Mouse (Mus musculus): ENCODE data around the gene Trim33. TPM values are rescaled to one million over a fixed set of nuclear protein-coding genes. Genes with fewer than 3 reads are reported as not detected.

Gene Trim33
- polyA plus RNA-seq, 1 experiment from 2014 or later: 38.4 TPM

DNA sequence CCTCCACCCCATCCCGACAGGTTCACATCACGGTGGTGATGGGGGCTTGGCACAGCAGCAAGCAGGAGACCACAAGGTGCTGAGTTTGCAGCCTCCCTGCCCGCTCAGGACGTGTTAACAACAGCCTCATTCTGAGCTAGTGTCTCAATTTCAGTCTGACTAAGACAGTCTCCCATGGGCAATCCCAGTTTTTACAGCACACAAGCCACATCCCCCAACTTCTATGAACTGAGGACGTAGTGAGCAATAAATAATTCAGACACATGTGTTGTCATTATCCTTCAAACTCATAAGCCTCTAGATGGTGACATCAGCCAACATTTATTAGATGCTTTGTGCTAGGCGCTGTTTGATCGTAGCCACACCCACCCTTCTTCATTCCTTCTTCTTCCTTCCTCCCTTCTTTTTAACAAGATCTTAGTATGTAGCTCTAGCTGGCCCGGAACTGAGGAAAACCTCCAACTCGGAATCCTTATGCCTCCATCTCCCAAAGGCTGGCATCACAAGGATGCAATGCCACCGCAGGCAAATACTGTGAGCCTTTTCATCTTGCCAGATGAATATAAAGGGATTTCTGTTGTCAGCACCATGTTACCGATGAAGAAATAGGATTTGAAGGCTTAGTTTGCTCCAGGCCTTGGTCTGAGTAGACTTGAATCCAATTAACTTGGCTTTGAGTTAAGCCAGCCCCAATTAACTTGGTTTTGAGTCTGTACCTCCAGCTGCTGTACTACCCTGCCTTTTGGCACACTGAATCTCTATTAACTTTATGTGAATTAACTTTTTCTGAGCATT, 88.3 kb downstream of the Trim33 start:
- Histone ChIP-seq H3K4me1 (replicated peaks) (peaks cover 5% of the 10 kb centered on the region; the same call in 1 of the 2 replicates), H3K4me3 (replicated peaks) (no peak overlapping the region), H3K27ac (peak overlapping the region; percentile 54; the same call in 1 of the 2 replicates), H3K9ac (replicated peaks) (no peak overlapping the region), H3K4me2 (replicated peaks) (no peak overlapping the region), H3K36me3 (no peaks in the 10 kb centered on the region), H3K27me3 (no peaks in the 10 kb centered on the region), H3K9me3 (no peaks in the 10 kb centered on the region)
- 74% methylated on average over 11 of the region's 11 CpGs for WGBS
- peak; percentile 62 for ATAC-seq

DNA sequence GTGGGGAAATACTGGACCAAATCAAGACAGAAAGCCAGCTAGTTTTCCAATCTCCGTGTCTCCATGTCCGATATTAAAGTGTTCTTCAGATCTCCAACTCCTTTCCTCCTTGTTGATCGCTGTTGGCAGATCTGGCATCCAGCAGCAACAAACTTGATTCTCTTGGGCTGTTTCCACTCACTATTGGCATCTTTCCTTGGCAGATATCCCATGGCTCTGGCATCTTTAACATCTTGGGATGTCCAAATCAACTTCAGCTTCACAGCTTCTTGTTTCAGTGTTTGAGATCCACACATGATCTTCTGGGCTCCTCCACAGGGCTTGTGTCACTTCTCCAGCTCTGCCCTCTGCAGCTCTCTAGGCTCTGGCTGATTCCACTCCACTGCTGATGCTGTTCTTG, 89.6 kb downstream of the Trim33 start:
- 95% methylated on average over 3 of the region's 3 CpGs for WGBS
- Histone ChIP-seq H3K27ac (no peak overlapping the region), H3K27me3 (no peaks in the 10 kb centered on the region), H3K4me1 (replicated peaks) (peaks cover 5% of the 10 kb centered on the region; the same call in 1 of the 2 replicates), H3K36me3 (no peaks in the 10 kb centered on the region), H3K9me3 (no peaks in the 10 kb centered on the region), H3K9ac (replicated peaks) (no peak overlapping the region), H3K4me2 (replicated peaks) (no peak overlapping the region), H3K4me3 (replicated peaks) (no peak overlapping the region)
- no peak for ATAC-seq

DNA sequence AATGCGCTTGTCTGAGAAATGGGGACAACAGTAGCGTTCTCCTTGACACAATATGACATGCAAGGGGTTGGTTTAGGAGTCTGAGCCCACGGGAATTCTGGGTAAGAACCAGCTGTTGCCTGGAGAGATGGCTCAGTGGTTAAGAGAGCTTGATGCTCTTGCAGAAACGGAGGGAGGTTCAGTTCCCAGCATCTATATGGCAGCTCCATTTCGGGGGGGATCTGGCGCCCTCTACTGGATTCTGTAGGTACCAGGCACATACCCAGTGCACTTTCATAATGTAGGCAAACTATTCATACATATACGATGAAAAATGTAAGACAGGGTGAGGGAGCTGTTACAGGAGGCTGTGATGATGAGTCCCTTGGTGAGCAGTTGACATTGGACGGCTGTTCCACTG, 94.9 kb downstream of the Trim33 start:
- Histone ChIP-seq H3K9me3 (no peaks in the 10 kb centered on the region), H3K4me1 (replicated peaks) (no peaks in the 10 kb centered on the region)

DNA sequence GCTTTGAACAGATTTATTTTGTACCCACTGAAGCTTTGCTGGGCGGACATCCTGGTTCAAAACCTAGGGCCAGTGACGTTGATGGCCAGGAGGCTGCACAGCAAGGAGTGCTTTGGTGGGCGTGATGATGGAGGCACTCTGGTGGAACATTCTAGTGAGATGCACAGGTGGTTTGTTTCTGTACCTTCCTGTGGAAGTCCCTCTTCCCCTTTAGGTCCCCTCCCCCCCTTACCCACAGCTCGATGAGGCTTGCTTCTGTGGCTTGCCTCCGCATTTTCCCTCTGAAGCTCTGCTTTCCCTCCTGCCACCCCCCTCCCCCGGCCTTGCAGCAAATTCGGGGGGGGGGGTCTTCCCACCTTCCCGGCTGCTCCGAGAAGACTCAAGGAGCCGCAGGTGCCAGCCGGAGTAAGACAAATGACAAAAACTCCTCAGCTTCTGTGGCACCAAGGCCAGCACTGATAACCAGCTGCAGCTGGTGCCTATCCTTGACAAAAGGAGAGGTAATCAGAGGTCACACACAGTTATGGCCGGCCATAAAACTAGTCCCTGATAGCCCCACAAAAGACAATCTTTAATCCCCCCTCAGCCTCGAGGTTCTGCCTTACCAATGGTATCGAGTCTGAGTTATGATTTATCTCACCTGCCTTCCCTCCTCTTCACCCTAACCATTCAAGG, 96.2 kb downstream of the Trim33 start:
- WGBS: 67% methylated on average over 13 of the region's 14 CpGs
- no peak overlapping the region for H3K4me3 ChIP-seq (replicated peaks)
- no peak overlapping the region for H3K4me2 ChIP-seq (replicated peaks)
- no peaks in the 10 kb centered on the region for H3K36me3 ChIP-seq
- ATAC-seq: no peak
- no peaks in the 10 kb centered on the region for H3K9me3 ChIP-seq
- no peak overlapping the region for H3K27ac ChIP-seq
- no peak overlapping the region for H3K9ac ChIP-seq (replicated peaks)
- no peaks in the 10 kb centered on the region for H3K4me1 ChIP-seq (replicated peaks)
- no peaks in the 10 kb centered on the region for H3K27me3 ChIP-seq

More for the DNA sequence above, 94.9 kb downstream of the Trim33 start:
- Histone ChIP-seq H3K9ac (replicated peaks) (no peak overlapping the region), H3K36me3 (no peaks in the 10 kb centered on the region), H3K27ac (no peak overlapping the region), H3K4me2 (replicated peaks) (no peak overlapping the region), H3K27me3 (no peaks in the 10 kb centered on the region), H3K4me3 (replicated peaks) (no peak overlapping the region)
- ATAC-seq: no peak
- 36% methylated on average over 8 of the region's 8 CpGs for WGBS

DNA sequence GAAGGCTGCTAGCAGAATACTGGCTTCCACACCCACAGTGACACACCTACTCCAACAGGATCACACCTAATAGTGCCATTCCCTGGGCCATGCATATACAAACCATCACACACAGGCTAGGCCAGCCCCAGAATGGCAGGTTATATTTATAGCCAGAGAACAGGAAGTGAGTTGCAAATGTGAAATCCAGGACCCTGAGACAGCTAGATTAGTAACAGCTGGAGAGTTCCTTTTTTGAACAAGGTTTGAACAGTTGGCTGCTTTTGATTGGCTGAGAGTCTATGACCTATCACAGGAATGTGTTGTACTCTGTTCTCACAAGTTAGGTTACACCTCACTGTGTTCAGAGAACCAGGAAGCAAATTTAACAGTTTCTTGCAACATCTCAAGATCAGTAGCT, 98.9 kb downstream of the Trim33 start:
- Histone ChIP-seq H3K36me3 (no peaks in the 10 kb centered on the region), H3K4me1 (replicated peaks) (no peaks in the 10 kb centered on the region), H3K9me3 (no peaks in the 10 kb centered on the region), H3K27ac (no peak overlapping the region), H3K27me3 (no peaks in the 10 kb centered on the region), H3K4me3 (replicated peaks) (no peak overlapping the region), H3K4me2 (replicated peaks) (no peak overlapping the region), H3K9ac (replicated peaks) (no peak overlapping the region)
- ATAC-seq: no peak

DNA sequence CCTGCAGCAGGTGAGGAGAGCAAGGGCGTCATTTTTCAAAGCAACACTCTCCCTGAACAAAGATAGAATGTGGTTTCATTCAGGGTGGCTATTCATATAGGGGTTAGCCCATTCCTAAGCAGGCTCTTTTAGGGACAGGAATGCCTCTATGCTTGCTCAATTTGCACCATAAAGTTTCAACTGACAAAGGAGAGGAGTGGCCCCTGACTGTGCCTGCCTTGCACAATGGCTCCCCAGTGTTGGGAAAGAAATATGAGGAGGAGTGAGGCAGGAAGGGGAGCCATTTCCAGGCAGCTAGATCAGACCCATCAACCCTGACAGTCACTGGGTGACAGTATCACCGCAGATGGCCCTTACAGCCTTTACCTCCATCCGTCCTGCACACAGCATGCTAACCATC, 100.3 kb downstream of the Trim33 start:
- WGBS: 68% methylated on average over 3 of the region's 3 CpGs
- H3K27me3 ChIP-seq: no peaks in the 10 kb centered on the region
- ATAC-seq: no peak

DNA sequence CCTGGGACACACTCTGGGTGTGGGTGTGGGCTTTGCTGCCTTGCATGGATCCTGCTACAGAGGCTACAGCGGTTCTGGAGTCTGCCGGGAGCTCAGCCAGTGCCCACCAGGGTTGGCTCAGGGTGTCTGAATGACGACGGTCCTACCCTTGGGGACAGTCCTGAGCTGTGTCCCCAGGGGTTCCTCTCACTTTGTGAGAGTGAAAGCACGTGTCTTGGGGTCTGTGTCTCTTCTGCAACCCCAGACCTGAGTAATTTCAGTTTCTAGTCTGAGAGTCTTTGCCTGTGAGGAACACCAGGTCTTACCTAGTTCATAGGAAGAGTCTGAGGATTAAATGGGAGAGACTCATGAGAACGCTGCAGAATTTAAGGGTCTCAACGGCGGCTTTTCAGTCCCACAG, 101.7 kb downstream of the Trim33 start:
- Histone ChIP-seq H3K27me3 (no peaks in the 10 kb centered on the region), H3K4me1 (replicated peaks) (no peaks in the 10 kb centered on the region), H3K9ac (replicated peaks) (no peak overlapping the region), H3K4me3 (replicated peaks) (no peak overlapping the region), H3K4me2 (replicated peaks) (no peak overlapping the region), H3K9me3 (no peaks in the 10 kb centered on the region), H3K36me3 (no peaks in the 10 kb centered on the region), H3K27ac (no peak overlapping the region)
- 91% methylated on average over 8 of the region's 8 CpGs for WGBS
- ATAC-seq: no peak

More for the DNA sequence above, 100.3 kb downstream of the Trim33 start:
- Histone ChIP-seq H3K4me2 (replicated peaks) (no peak overlapping the region), H3K4me3 (replicated peaks) (no peak overlapping the region), H3K36me3 (no peaks in the 10 kb centered on the region), H3K9ac (replicated peaks) (no peak overlapping the region), H3K27ac (no peak overlapping the region), H3K9me3 (no peaks in the 10 kb centered on the region), H3K4me1 (replicated peaks) (no peaks in the 10 kb centered on the region)

DNA sequence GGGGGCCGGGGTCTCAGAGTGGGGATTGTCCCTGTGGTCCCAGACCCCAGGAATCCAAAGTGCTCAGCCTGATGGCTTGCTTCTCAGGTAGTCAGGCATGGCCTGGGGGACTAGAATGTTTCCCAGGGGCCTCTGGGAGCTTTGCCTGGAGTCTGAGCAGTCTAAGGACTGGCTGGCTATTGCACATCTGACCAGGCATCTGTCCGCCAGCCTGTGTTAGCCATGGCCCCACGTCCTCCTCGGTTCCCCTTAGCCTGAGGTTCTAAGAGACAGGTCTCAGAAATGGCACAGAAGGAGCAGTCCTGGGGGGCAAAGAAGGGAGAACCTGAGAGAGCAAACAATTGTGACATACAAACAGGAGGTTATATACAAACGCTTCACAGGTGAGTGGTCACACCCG, 102.3 kb downstream of the Trim33 start:
- H3K27me3 ChIP-seq: no peaks in the 10 kb centered on the region
- ATAC-seq: no peak
- H3K27ac ChIP-seq: no peak overlapping the region
- no peaks in the 10 kb centered on the region for H3K4me1 ChIP-seq (replicated peaks)
- H3K9ac ChIP-seq (replicated peaks): no peak overlapping the region
- H3K4me3 ChIP-seq (replicated peaks): no peak overlapping the region
- WGBS: 95% methylated on average over 6 of the region's 6 CpGs
- no peaks in the 10 kb centered on the region for H3K36me3 ChIP-seq
- no peak overlapping the region for H3K4me2 ChIP-seq (replicated peaks)
- H3K9me3 ChIP-seq: no peaks in the 10 kb centered on the region

DNA sequence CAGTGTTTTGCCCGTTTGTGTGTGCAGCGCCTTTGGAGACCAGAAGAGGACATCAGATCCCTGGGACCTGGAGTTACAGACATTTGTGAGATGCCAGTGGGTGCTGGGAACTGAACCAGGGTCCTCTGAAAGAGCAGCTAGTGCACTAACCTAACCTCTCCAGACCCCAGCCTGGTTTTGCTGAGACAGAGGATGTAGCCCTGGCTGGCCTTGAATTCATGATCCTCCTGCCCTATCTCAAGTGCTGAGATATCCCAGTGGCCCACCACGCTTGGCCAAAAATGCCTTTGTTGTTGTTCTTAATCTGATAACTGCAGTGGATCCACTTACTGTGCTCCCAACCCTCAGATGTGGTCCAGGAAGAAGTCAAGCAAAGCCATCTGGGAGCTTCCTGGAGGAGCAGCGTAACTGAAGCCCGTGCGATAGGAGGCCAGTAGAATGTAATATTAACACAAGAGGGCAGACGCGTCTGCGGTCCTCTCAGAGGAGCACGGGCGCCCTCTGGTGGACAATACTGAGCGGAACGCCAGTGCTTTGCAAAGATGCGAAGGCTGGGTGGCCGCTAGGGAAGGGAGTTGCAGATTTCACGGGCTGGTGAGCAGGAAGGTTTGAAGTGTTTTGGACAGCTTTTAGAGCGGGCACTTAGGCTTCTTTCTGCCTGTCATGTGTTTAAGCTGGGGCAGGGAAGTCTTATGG, 103.9 kb downstream of the Trim33 start:
- no peaks in the 10 kb centered on the region for H3K36me3 ChIP-seq
- no peak overlapping the region for H3K4me3 ChIP-seq (replicated peaks)
- no peaks in the 10 kb centered on the region for H3K27me3 ChIP-seq
- peak; percentile 82 for ATAC-seq
- no peak overlapping the region for H3K27ac ChIP-seq
- H3K4me1 ChIP-seq (replicated peaks): no peaks in the 10 kb centered on the region
- H3K9me3 ChIP-seq: no peaks in the 10 kb centered on the region
- 20% methylated on average over 17 of the region's 17 CpGs for WGBS
- no peak overlapping the region for H3K4me2 ChIP-seq (replicated peaks)
- no peak overlapping the region for H3K9ac ChIP-seq (replicated peaks)

DNA sequence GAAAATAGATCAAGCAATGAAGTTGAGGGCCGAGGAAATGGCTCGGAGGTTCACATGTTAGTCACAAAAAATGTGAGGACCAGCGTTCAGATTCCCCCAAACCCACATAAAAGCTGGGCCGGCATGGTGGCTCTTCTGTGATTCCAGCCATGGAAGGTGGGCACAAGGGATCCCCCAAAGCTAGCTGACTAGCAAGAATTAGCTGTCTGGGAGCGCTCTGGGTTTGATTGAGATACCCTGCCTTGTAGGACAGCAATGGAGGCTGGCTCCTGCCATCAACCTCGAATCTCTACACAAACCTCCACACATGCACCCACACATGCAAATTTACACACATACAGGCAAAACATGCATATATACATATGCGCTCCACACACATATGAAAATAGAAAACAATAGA, 105.4 kb downstream of the Trim33 start:
- no peak overlapping the region for H3K9ac ChIP-seq (replicated peaks)
- no peaks in the 10 kb centered on the region for H3K4me1 ChIP-seq (replicated peaks)
- no peak overlapping the region for H3K4me3 ChIP-seq (replicated peaks)
- H3K4me2 ChIP-seq (replicated peaks): no peak overlapping the region
- H3K9me3 ChIP-seq: no peaks in the 10 kb centered on the region
- WGBS: 93% methylated on average over 7 of the region's 7 CpGs
- no peak for ATAC-seq
- no peak overlapping the region for H3K27ac ChIP-seq
- no peaks in the 10 kb centered on the region for H3K27me3 ChIP-seq
- no peaks in the 10 kb centered on the region for H3K36me3 ChIP-seq

DNA sequence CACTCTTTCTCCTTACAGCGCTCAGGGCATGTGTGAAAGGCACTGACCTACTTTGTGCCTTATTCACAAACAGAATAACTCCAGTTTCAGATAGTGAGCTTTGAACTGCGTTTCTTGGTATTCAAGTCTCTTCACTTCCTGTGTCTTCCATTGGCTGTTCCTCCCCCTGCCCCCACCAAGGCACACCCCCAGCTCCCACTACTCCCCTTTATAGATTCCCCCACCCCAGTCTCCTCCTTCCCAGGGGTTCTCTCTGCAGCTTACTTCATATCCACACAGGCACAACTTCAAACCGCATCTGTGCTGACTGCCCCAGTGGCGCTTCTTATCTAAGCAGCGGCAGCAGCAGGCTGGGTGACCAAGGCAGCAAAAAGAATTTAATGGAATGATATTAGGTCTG, 105.9 kb downstream of the Trim33 start:
- Histone ChIP-seq H3K9ac (replicated peaks) (no peak overlapping the region), H3K4me1 (replicated peaks) (no peaks in the 10 kb centered on the region), H3K27me3 (no peaks in the 10 kb centered on the region), H3K36me3 (no peaks in the 10 kb centered on the region), H3K4me2 (replicated peaks) (no peak overlapping the region), H3K27ac (no peak overlapping the region), H3K4me3 (replicated peaks) (no peak overlapping the region), H3K9me3 (no peaks in the 10 kb centered on the region)
- 80% methylated on average over 5 of the region's 5 CpGs for WGBS
- no peak for ATAC-seq
